ENCODE assay signal across 25 mouse cellular contexts in the genomic region with DNA sequence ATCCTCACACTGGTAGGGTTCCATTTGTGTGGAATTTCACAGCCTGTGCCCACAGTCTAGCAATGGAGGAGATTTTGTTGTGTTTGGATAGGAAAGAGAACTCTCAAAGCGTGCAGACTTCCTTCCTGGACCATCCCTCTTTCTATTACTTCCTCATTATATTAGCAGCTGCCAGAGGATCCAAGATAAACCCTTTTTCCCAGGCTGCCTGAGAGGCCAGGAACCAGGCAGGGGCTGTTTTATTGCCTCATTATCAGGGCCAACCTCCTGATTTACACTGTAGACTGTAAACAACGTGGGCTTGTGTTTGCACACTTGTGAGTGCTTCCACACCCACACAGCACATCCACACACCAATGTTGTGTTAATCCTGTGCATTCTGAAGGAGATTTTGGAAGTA. TPM values are rescaled to one million over a fixed set of nuclear protein-coding genes. Genes with fewer than 3 reads are reported as not detected.
A peak's percentile ranks its signal among the peaks of the same experiment; 100 is the strongest.
DNase-seq lines count a peak whose midpoint lies in the region; ATAC-seq and TF ChIP-seq lines count a peak whose summit lies in the region.
"Had no signal": no experiment of that assay in that cellular context is flagged by ENCODE, and none has a peak within 500 bp of the region (broad histone marks: within the 10 kb centered on the region; RNA-seq: fewer than 3 reads in every experiment).

No protein-coding gene starts in this region.

- H3K27me3 ChIP-seq in kidney, embryonic 15.5 days, result no peaks in the 10 kb centered on the region
- H3K27me3 ChIP-seq in intestine, embryonic 16.5 days (replicated peaks; ENCODE audit: control insufficient read depth, insufficient read depth, low read length), result no peaks in the 10 kb centered on the region
- H3K27me3 ChIP-seq in stomach, embryonic 15.5 days (replicated peaks), result no peaks in the 10 kb centered on the region
- H3K27me3 ChIP-seq in forebrain, embryonic 10.5 days (ENCODE audit: poor library complexity, severe bottlenecking), result no peaks in the 10 kb centered on the region
- H3K27me3 ChIP-seq: embryonic facial prominence, embryonic 13.5 days; limb, embryonic 13.5 days; liver, embryonic 12.5 days; neural tube, embryonic 12.5 days; Patski had no signal

- no peak overlapping the region for H3K4me3 ChIP-seq in kidney, embryonic 15.5 days (replicated peaks)
- H3K4me3 ChIP-seq in intestine, embryonic 16.5 days (ENCODE audit: low read length), result no peak overlapping the region
- H3K4me3 ChIP-seq in stomach, embryonic 15.5 days (replicated peaks), result no peak overlapping the region
- H3K4me3 ChIP-seq in forebrain, embryonic 10.5 days, result no peak overlapping the region
- H3K4me3 ChIP-seq in layer of hippocampus, adult 2 months, result no peak overlapping the region
- H3K4me3 ChIP-seq: embryonic facial prominence, embryonic 13.5 days; erythroblast, embryonic 14.5 days; gastrocnemius, adult 2 months; heart, embryonic 10.5 days; limb, embryonic 13.5 days; liver, embryonic 12.5 days; neural tube, embryonic 12.5 days had no signal

- H3K4me2 ChIP-seq in kidney, embryonic 15.5 days, result no peak overlapping the region
- no peak overlapping the region for H3K4me2 ChIP-seq in intestine, embryonic 16.5 days (ENCODE audit: low read depth, low read length)
- H3K4me2 ChIP-seq in stomach, embryonic 15.5 days, result no peak overlapping the region
- H3K4me2 ChIP-seq: embryonic facial prominence, embryonic 13.5 days; limb, embryonic 13.5 days; liver, embryonic 12.5 days; neural tube, embryonic 12.5 days had no signal

- TF ChIP-seq CTCF in layer of hippocampus, adult 2 months (conservative IDR thresholded peaks at IDR 0.05), result no peak

- 0 out of 2 replicates have a peak, but pooled peaks cover 5% of the 10 kb centered on the region for H3K36me3 ChIP-seq in kidney, embryonic 15.5 days
- no peaks in the 10 kb centered on the region for H3K36me3 ChIP-seq in intestine, embryonic 16.5 days (ENCODE audit: control insufficient read depth, insufficient read depth, low read length)
- H3K36me3 ChIP-seq in stomach, embryonic 15.5 days, result peaks cover 9% of the 10 kb centered on the region; the same call in 1 of the 2 replicates
- peaks cover 6% of the 10 kb centered on the region; the same call in 1 of the 2 replicates for H3K36me3 ChIP-seq in forebrain, embryonic 10.5 days (replicated peaks)
- H3K36me3 ChIP-seq: liver, embryonic 12.5 days had no signal

- 0 out of 2 replicates have a peak overlapping the region, but pooled peaks have one; percentile 32 for H3K27ac ChIP-seq in kidney, embryonic 15.5 days
- H3K27ac ChIP-seq in intestine, embryonic 16.5 days (ENCODE audit: low read length), result peak overlapping the region; percentile 63
- no peak overlapping the region for H3K27ac ChIP-seq in stomach, embryonic 15.5 days
- H3K27ac ChIP-seq in forebrain, embryonic 10.5 days, result no peak overlapping the region
- no peak overlapping the region for H3K27ac ChIP-seq in layer of hippocampus, adult 2 months
- H3K27ac ChIP-seq: embryonic facial prominence, embryonic 13.5 days; gastrocnemius, adult 2 months; heart, embryonic 10.5 days; hindbrain, postnatal 0 days; limb, embryonic 13.5 days; liver, embryonic 12.5 days; neural tube, embryonic 12.5 days had no signal

- no peak for ATAC-seq in kidney, embryonic 15.5 days (replicated peaks; ENCODE audit: low FRiP score)
- ATAC-seq in intestine, embryonic 16.5 days, result peak; percentile 82
- peak; percentile 16; the same call in 1 of the 2 replicates for ATAC-seq in stomach, embryonic 15.5 days (ENCODE audit: insufficient read depth, low FRiP score, low read depth)
- ATAC-seq: CD4-positive, CD25-positive, alpha-beta regulatory T cell, adult 4 months; forebrain, embryonic 14.5 days; hindbrain, postnatal 0 days; liver, embryonic 12.5 days; Patski had no signal

- no peaks in the 10 kb centered on the region for H3K9me3 ChIP-seq in kidney, embryonic 15.5 days (replicated peaks)
- H3K9me3 ChIP-seq in intestine, embryonic 16.5 days (ENCODE audit: control insufficient read depth, low read length), result no peaks in the 10 kb centered on the region
- no peaks in the 10 kb centered on the region for H3K9me3 ChIP-seq in stomach, embryonic 15.5 days
- H3K9me3 ChIP-seq in forebrain, embryonic 10.5 days, result no peaks in the 10 kb centered on the region
- H3K9me3 ChIP-seq: embryonic facial prominence, embryonic 13.5 days; heart, embryonic 10.5 days; limb, embryonic 13.5 days; liver, embryonic 12.5 days; neural tube, embryonic 12.5 days had no signal

- H3K4me1 ChIP-seq in kidney, embryonic 15.5 days, result peaks cover 27% of the 10 kb centered on the region
- H3K4me1 ChIP-seq in intestine, embryonic 16.5 days (ENCODE audit: control insufficient read depth, insufficient read depth, low read length), result peaks cover 18% of the 10 kb centered on the region; the same call in 1 of the 2 replicates
- no peaks in the 10 kb centered on the region for H3K4me1 ChIP-seq in stomach, embryonic 15.5 days
- peaks cover 6% of the 10 kb centered on the region; the same call in 1 of the 2 replicates for H3K4me1 ChIP-seq in forebrain, embryonic 10.5 days
- H3K4me1 ChIP-seq: neural tube, embryonic 12.5 days had no signal

- DNase-seq in kidney, postnatal 25 days, result no peak
- peak; percentile 20 for DNase-seq in MN1 (ENCODE audit: low spot score)
- DNase-seq in forebrain, embryonic 10.5 days (ENCODE audit: extremely low spot score, low spot score), result no peak
- no peak for DNase-seq in layer of hippocampus, adult 2 months (ENCODE audit: low spot score in 2 of 2)
- DNase-seq: cerebellum, adult 11-12 months; cerebellum, postnatal 10 days; gastrocnemius, adult 2 months; kidney, adult 2 months; lung, adult 18-20 months; lung, postnatal 14 days; midbrain, embryonic 14.5 days; right cerebral cortex, postnatal 4 days had no signal

- no peak overlapping the region for H3K9ac ChIP-seq in kidney, embryonic 15.5 days
- no peak overlapping the region for H3K9ac ChIP-seq in intestine, embryonic 16.5 days (ENCODE audit: low read depth, low read length)
- H3K9ac ChIP-seq in stomach, embryonic 15.5 days, result no peak overlapping the region
- H3K9ac ChIP-seq: limb, embryonic 13.5 days; liver, embryonic 12.5 days; neural tube, embryonic 12.5 days had no signal

- WGBS in kidney, embryonic 15.5 days, result 13% methylated on average over 2 of the region's 2 CpGs
- WGBS in intestine, embryonic 16.5 days, result 19% methylated on average over 2 of the region's 2 CpGs
- WGBS in stomach, embryonic 15.5 days, result 20% methylated on average over 2 of the region's 2 CpGs
- WGBS in forebrain, embryonic 10.5 days, result 76% methylated on average over 2 of the region's 2 CpGs

RNA-seq across cellular contexts. Expression of gene Tiam2, which starts 31.3 kb away (rescaled TPM):
- 4.5 and 5.0 TPM in 2 replicates for polyA plus RNA-seq in kidney, embryonic 15.5 days (2015; fragmentation: Nextera tagmentation; extraction: Ambion mirVana)
- 3.1 TPM in 2 replicates for polyA plus RNA-seq in intestine, embryonic 16.5 days (2015; fragmentation: Nextera tagmentation; extraction: Ambion mirVana)
- polyA plus RNA-seq in stomach, embryonic 15.5 days (2015; fragmentation: Nextera tagmentation; extraction: Ambion mirVana), result 4.0 TPM in 2 replicates
- 4.4 and 5.3 TPM in 2 replicates for polyA plus RNA-seq in forebrain, embryonic 10.5 days (2016; fragmentation: Nextera tagmentation; extraction: Ambion mirVana)
- 10 to 100 TPM; 33.8 to 42.9 TPM for total RNA-seq in layer of hippocampus, adult 2 months (2021)
- polyA plus RNA-seq: erythroblast, embryonic 14.5 days had no signal

Comparison
In these comparisons a context has a peak if more than half of its experiments do, and no peak if none do; other contexts are left out.
1. H3K27ac ChIP-seq: peak in kidney, embryonic 15.5 days (single experiment) and intestine, embryonic 16.5 days (single experiment); none in stomach, embryonic 15.5 days (single experiment), forebrain, embryonic 10.5 days (single experiment) and layer of hippocampus, adult 2 months (single experiment).